Mouse (Mus musculus) G1E (cell line): ENCODE results near the gene Bbs5. TPM values are rescaled to one million over a fixed set of nuclear protein-coding genes. Genes with fewer than 3 reads are reported as not detected.

Experiments
- ATAC-seq: 2 replicates; pipeline ENCODE4 v1.8.0; 2016; ENCODE audit warnings: mild to moderate bottlenecking; ENCODE audit not compliant: insufficient number of reproducible peaks, poor library complexity, low FRiP score, severe bottlenecking; ENCODE audit errors: extremely low read depth
- DNase-seq: peaks from one replicate; pipeline ENCODE4 v3.0.0; 2012; ENCODE audit warnings: low spot score
- H3K27me3 ChIP-seq: 2 replicates; pipeline ENCODE4 v1.6.1; 2012; ENCODE audit warnings: mild to moderate bottlenecking, low read length, inconsistent platforms; ENCODE audit not compliant: insufficient read depth
- H3K36me3 ChIP-seq: replicated peaks from 2 replicates; pipeline ENCODE3; 2012; ENCODE audit warnings: mild to moderate bottlenecking, inconsistent platforms
- H3K4me1 ChIP-seq: 2 replicates; pipeline ENCODE4 v1.6.1; 2012; ENCODE audit warnings: low read depth, low read length, inconsistent platforms, mixed read lengths; ENCODE audit not compliant: insufficient read depth
- H3K4me3 ChIP-seq: 2 replicates; pipeline ENCODE4 v1.5.1; 2012; ENCODE audit warnings: low read depth, mild to moderate bottlenecking, inconsistent platforms, low read length, moderate library complexity, mixed read lengths
- H3K9me3 ChIP-seq: replicated peaks from 2 replicates; pipeline ENCODE4 v1.6.1; 2012; ENCODE audit warnings: inconsistent platforms
- CTCF ChIP-seq: IDR thresholded peaks from 2 replicates; pipeline ENCODE4 v1.5.1; 2012; ENCODE audit warnings: low read depth, low read length, inconsistent platforms, mixed read lengths
- GATA1 ChIP-seq: IDR thresholded peaks from 2 replicates; pipeline ENCODE4 v1.6.1; 2012; ENCODE audit warnings: borderline replicate concordance, low read length, inconsistent platforms, mixed read lengths
- GATA2 ChIP-seq: IDR thresholded peaks from 2 replicates; pipeline ENCODE4 v1.6.1; 2012; ENCODE audit warnings: low read depth, low read length, inconsistent platforms, borderline replicate concordance
- POLR2AphosphoS5 ChIP-seq: IDR thresholded peaks from 2 replicates; pipeline ENCODE4 v1.6.1; 2012; ENCODE audit warnings: low read depth, low read length, inconsistent platforms; ENCODE audit not compliant: insufficient replicate concordance
- TAL1 ChIP-seq: conservative IDR thresholded peaks from 2 replicates; pipeline ENCODE4 v1.6.1; 2012; ENCODE audit warnings: low read depth, low read length, inconsistent platforms, mixed read lengths
- polyA plus RNA-seq: library from polyadenylated mRNA; stranded (reverse); fragments of >175 nt; gene quantifications from 2 replicates; pipeline ENCODE4 v1.2.3, GENCODE M21; 2012
- total RNA-seq, 2 experiments: library from RNA; stranded (forward) in 1 of 2; stranded (reverse) in 1 of 2; fragments of 200-1000 nt in 1 of 2; fragments of >200 nt in 1 of 2; fragmentation: Nextera tagmentation in 1 of 2; gene quantifications; 2 replicates each; pipeline ENCODE4 v1.2.3; 2014 to 2017

The Bbs5 gene
- total and polyA plus RNA-seq, 3 experiments = 0.09 to 1.1 TPM; not detected in 1

- no peaks in the 10 kb centered on the region for H3K4me1 ChIP-seq
- no peak for TF ChIP-seq TAL1
- no peak for TF ChIP-seq GATA1
- TF ChIP-seq CTCF = no peak
- no peak for TF ChIP-seq POLR2AphosphoS5
- no peak for TF ChIP-seq GATA2
- H3K4me3 ChIP-seq = no peak overlapping the region
- no peaks in the 10 kb centered on the region for H3K36me3 ChIP-seq
- DNase-seq (no peak), ATAC-seq (no peak)
- H3K9me3 ChIP-seq = no peaks in the 10 kb centered on the region
- peaks cover 3% of the 10 kb centered on the region; the same call in 1 of the 2 replicates for H3K27me3 ChIP-seq
Measured at GRCm38 (mm10) chr2:69659326-69659725, 12.4 kb downstream of the Bbs5 start.

GRCm38 (mm10) chr2:69663827-69664476, 17.0 kb downstream of the Bbs5 start:
- ATAC-seq = no peak
- Histone ChIP-seq H3K9me3 (no peaks in the 10 kb centered on the region), H3K4me3 (no peak overlapping the region), H3K4me1 (no peaks in the 10 kb centered on the region), H3K27me3 (peaks cover 5% of the 10 kb centered on the region), H3K36me3 (no peaks in the 10 kb centered on the region)
- no peak for DNase-seq
- TF ChIP-seq POLR2AphosphoS5 (no peak), GATA2 (no peak), CTCF (no peak), GATA1 (no peak), TAL1 (no peak)

GRCm38 (mm10) chr2:69667656-69668055, 20.7 kb downstream of the Bbs5 start:
- H3K4me1 ChIP-seq = peaks cover under 1% of the 10 kb centered on the region; the same call in 1 of the 2 replicates
- H3K4me3 ChIP-seq = no peak overlapping the region
- peaks cover 3% of the 10 kb centered on the region for H3K27me3 ChIP-seq
- H3K9me3 ChIP-seq = no peaks in the 10 kb centered on the region
- no peaks in the 10 kb centered on the region for H3K36me3 ChIP-seq
- TF ChIP-seq POLR2AphosphoS5 (no peak), GATA2 (no peak), CTCF (no peak), TAL1 (no peak), GATA1 (no peak)
- ATAC-seq (no peak), DNase-seq (no peak)

GRCm38 (mm10) chr2:69668414-69668813, 21.4 kb downstream of the Bbs5 start:
- ATAC-seq (no peak), DNase-seq (no peak)
- no peak for TF ChIP-seq CTCF
- TF ChIP-seq GATA2 = no peak
- TF ChIP-seq TAL1 = no peak
- TF ChIP-seq GATA1 = no peak
- TF ChIP-seq POLR2AphosphoS5 = no peak
- H3K4me1 ChIP-seq = peaks cover 7% of the 10 kb centered on the region; the same call in 1 of the 2 replicates
- H3K9me3 ChIP-seq = no peaks in the 10 kb centered on the region
- H3K27me3 ChIP-seq = peaks cover 2% of the 10 kb centered on the region
- H3K4me3 ChIP-seq = no peak overlapping the region
- no peaks in the 10 kb centered on the region for H3K36me3 ChIP-seq

- peaks cover 2% of the 10 kb centered on the region for H3K27me3 ChIP-seq
- DNase-seq = no peak
- TF ChIP-seq CTCF (no peak), TAL1 (no peak), GATA1 (no peak), GATA2 (no peak), POLR2AphosphoS5 (no peak)
- H3K36me3 ChIP-seq = no peaks in the 10 kb centered on the region
- no peaks in the 10 kb centered on the region for H3K9me3 ChIP-seq
- peaks cover 7% of the 10 kb centered on the region; the same call in 1 of the 2 replicates for H3K4me1 ChIP-seq
- ATAC-seq = no peak
- H3K4me3 ChIP-seq = no peak within 1 kb of the TSS
Measured at GRCm38 (mm10) chr2:69669853-69670252, 22.9 kb downstream of the Bbs5 start, which contains the start of gene Klhl41. TSS of gene Klhl41 (plus strand) at chr2:69670120.

GRCm38 (mm10) chr2:69673723-69674122, 26.8 kb downstream of the Bbs5 start:
- DNase-seq (no peak), ATAC-seq (no peak)
- Histone ChIP-seq H3K27me3 (peaks cover 9% of the 10 kb centered on the region), H3K36me3 (no peaks in the 10 kb centered on the region), H3K4me3 (no peak overlapping the region), H3K4me1 (peaks cover 7% of the 10 kb centered on the region; the same call in 1 of the 2 replicates), H3K9me3 (no peaks in the 10 kb centered on the region)
- TF ChIP-seq GATA1 (no peak), POLR2AphosphoS5 (no peak), CTCF (no peak), TAL1 (no peak)
